In the genomic region with DNA sequence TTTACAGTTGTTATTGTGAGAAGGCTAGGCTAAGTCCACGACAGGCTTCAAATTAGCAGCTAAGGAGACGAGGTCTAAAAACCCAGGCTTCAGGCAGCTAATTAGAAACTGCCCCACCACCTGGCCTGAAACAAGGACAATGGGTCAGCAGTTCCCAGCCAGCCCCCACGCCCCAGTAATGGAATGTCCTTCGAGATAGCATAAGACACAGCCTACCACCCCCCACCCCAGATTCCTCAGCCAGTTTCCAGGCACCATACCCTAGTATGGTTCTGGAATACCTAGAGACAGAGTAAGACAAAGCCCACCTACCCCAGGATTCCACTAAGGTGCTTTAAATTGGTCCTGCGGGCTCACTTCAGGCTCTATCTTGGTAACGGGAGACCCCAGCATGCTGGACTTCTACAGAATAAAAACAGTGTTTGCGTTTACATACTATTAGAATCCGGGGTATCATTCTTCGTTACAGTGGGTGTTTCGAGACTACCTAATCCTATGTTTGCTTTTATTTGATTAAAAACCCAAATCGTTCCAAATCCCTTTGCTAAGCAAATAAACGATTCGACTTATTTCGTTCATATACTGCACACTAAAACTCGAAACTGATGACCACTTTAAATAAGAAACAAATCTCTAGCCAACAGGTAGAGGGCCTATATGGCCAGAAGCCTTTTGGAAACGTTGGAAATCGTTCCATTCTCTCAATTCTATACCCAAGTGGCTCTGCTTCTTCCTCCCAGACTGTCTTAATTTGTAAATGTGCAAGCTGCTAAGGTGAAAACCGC, we compare ENCODE assay signal across 7 mouse cellular contexts. TPM values are rescaled to one million over a fixed set of nuclear protein-coding genes. Genes with fewer than 3 reads are reported as not detected.
DNase-seq lines count a peak whose midpoint lies in the region; ATAC-seq and TF ChIP-seq lines count a peak whose summit lies in the region.

No protein-coding gene starts in this region.

- H3K4me3 ChIP-seq in CH12.LX (replicated peaks in 1 of 3; ENCODE audit: low read depth in 2 of 3, low read length in 2 of 3, poor library complexity in 1 of 3), result peak overlapping the region; percentile 73 to 87 (median 84)
- H3K4me3 ChIP-seq in embryonic fibroblast, embryonic 13.5 days (ENCODE audit: insufficient read depth, low read length), result peak overlapping the region; percentile 63
- peak overlapping the region; percentile 52 for H3K4me3 ChIP-seq in intestine, embryonic 15.5 days (replicated peaks)
- H3K4me3 ChIP-seq in liver, postnatal 0 days (ENCODE audit: low read depth, low read length), result peak overlapping the region; percentile 97

- peak; percentile 24 for DNase-seq in CH12.LX (ENCODE audit: extremely low read depth)
- peak; percentile 62 for DNase-seq in Muller cell, postnatal 12 days (ENCODE audit: inconsistent ontology term)
- DNase-seq in liver, postnatal 0 days, result peak; percentile 43
- DNase-seq in retina, postnatal 1 day, result peak; percentile 67

- TF ChIP-seq CTCF in CH12.LX (conservative IDR thresholded peaks at IDR 0.05 in 1 of 2, IDR thresholded peaks at IDR 0.05 in 1 of 2; ENCODE audit: low read depth in 2 of 2, low read length in 2 of 2), result no peak
- no peak for TF ChIP-seq CTCF in embryonic fibroblast, embryonic 13.5 days (IDR thresholded peaks at IDR 0.05; ENCODE audit: borderline replicate concordance, insufficient read depth, low read length)
- no peak for TF ChIP-seq CTCF in liver, postnatal 0 days (IDR thresholded peaks at IDR 0.05; ENCODE audit: low read depth)

- H3K4me2 ChIP-seq in CH12.LX (ENCODE audit: insufficient read depth, low read depth, poor library complexity, severe bottlenecking), result peak overlapping the region; percentile 60
- H3K4me2 ChIP-seq in intestine, embryonic 15.5 days (replicated peaks), result peak overlapping the region; percentile 52
- peak overlapping the region; percentile 90 for H3K4me2 ChIP-seq in liver, postnatal 0 days (ENCODE audit: low read depth, low read length)

- in situ Hi-C loops in CH12.LX (cut with MboI; ENCODE audit: low pct_ligation_motif_present, low pct_unique_long_range_greater_than_20kb, low sequenced_read_pairs), result no loop called here

- peaks cover 7 to 21% of the 10 kb centered on the region in 2 experiments for H3K36me3 ChIP-seq in CH12.LX (replicated peaks in 1 of 2; ENCODE audit: control insufficient read depth in 1 of 2, insufficient read depth in 1 of 2, low read length in 1 of 2)
- no peaks in the 10 kb centered on the region for H3K36me3 ChIP-seq in intestine, embryonic 15.5 days
- H3K36me3 ChIP-seq in liver, postnatal 0 days (replicated peaks; ENCODE audit: insufficient read depth, low read length), result peaks cover 18% of the 10 kb centered on the region

- no peaks in the 10 kb centered on the region for H3K9me3 ChIP-seq in CH12.LX (replicated peaks; ENCODE audit: low read length)
- H3K9me3 ChIP-seq in intestine, embryonic 15.5 days, result no peaks in the 10 kb centered on the region
- H3K9me3 ChIP-seq in liver, postnatal 0 days (ENCODE audit: low read length), result no peaks in the 10 kb centered on the region

- H3K79me2 ChIP-seq in CH12.LX (replicated peaks; ENCODE audit: control insufficient read depth, extremely low read depth, insufficient read depth, poor library complexity, severe bottlenecking), result peaks cover 38% of the 10 kb centered on the region

- 4% methylated on average over 18 of the region's 18 CpGs for WGBS in intestine, embryonic 15.5 days
- WGBS in liver, postnatal 0 days (ENCODE audit: insufficient replicate concordance), result 8% methylated on average over 18 of the region's 18 CpGs

- peak overlapping the region; percentile 78 for H3K27ac ChIP-seq in CH12.LX (ENCODE audit: insufficient read depth, low read depth)
- H3K27ac ChIP-seq in embryonic fibroblast, embryonic 13.5 days (ENCODE audit: insufficient read depth, low read length), result peak overlapping the region; percentile 95
- peak overlapping the region; percentile 96 for H3K27ac ChIP-seq in intestine, embryonic 15.5 days
- H3K27ac ChIP-seq in liver, postnatal 0 days (ENCODE audit: low read depth), result peak overlapping the region; percentile 98

- no peak for TF ChIP-seq RAD21 in CH12.LX (IDR thresholded peaks at IDR 0.05; ENCODE audit: low read depth, low read length)

- no peak for TF ChIP-seq EP300 in CH12.LX (IDR thresholded peaks at IDR 0.05; ENCODE audit: low read length)
- no peak; the same call in 1 of the 2 replicates for TF ChIP-seq EP300 in liver, postnatal 0 days (IDR thresholded peaks at IDR 0.05; ENCODE audit: low read depth)

- dilution Hi-C loops in CH12.LX (cut with MboI; ENCODE audit: extremely low pct_ligation_motif_present, extremely low pct_unique_long_range_greater_than_20kb, low sequenced_read_pairs), result no loop called here

- peaks cover 5 to 37% of the 10 kb centered on the region in 2 experiments; a peak in 3 of 4 replicates for H3K4me1 ChIP-seq in CH12.LX (ENCODE audit: control insufficient read depth in 1 of 2, insufficient read depth in 2 of 2)
- peaks cover 5% of the 10 kb centered on the region for H3K4me1 ChIP-seq in embryonic fibroblast, embryonic 13.5 days (ENCODE audit: control insufficient read depth, insufficient read depth, low read length)
- H3K4me1 ChIP-seq in intestine, embryonic 15.5 days (replicated peaks), result peaks cover 5% of the 10 kb centered on the region; the same call in 1 of the 2 replicates
- peaks cover 14% of the 10 kb centered on the region for H3K4me1 ChIP-seq in liver, postnatal 0 days (ENCODE audit: insufficient read depth)

- no peak for TF ChIP-seq POLR2A in CH12.LX (IDR thresholded peaks at IDR 0.05; ENCODE audit: low read depth, low read length)
- TF ChIP-seq POLR2A in embryonic fibroblast, embryonic 13.5 days (IDR thresholded peaks at IDR 0.05; ENCODE audit: low read depth, low read length), result no peak

- no peak for ATAC-seq in intestine, embryonic 15.5 days
- no peak for ATAC-seq in liver, postnatal 0 days
- ATAC-seq in activated CD4-positive, CD25-positive, alpha-beta regulatory T cell, adult 4 months, result no peak

- H3K9ac ChIP-seq in CH12.LX (ENCODE audit: insufficient read depth, low read depth), result peak overlapping the region; percentile 98
- H3K9ac ChIP-seq in intestine, embryonic 15.5 days, result peak overlapping the region; percentile 64
- peak overlapping the region; percentile 94 for H3K9ac ChIP-seq in liver, postnatal 0 days (replicated peaks)

- H3K27me3 ChIP-seq in CH12.LX (replicated peaks), result no peaks in the 10 kb centered on the region
- no peaks in the 10 kb centered on the region for H3K27me3 ChIP-seq in intestine, embryonic 15.5 days (replicated peaks)
- no peaks in the 10 kb centered on the region for H3K27me3 ChIP-seq in liver, postnatal 0 days (ENCODE audit: insufficient read depth, low read length)

TF ChIP-seq in CH12.LX, 34 proteins besides CTCF, POLR2A, EP300 and RAD21:
- TF ChIP-seq MAX (IDR thresholded peaks at IDR 0.05; ENCODE audit: low read length) (no peak), TBP (conservative IDR thresholded peaks at IDR 0.05; ENCODE audit: low read depth, low read length) (0 out of 2 replicates have a peak, but pooled peaks have one; percentile 37), MXI1 (IDR thresholded peaks at IDR 0.05; ENCODE audit: low read depth, low read length) (peak; percentile 23; the same call in 1 of the 2 replicates), CHD1 (IDR thresholded peaks at IDR 0.05; ENCODE audit: low read depth, low read length) (peak; percentile 35; the same call in 1 of the 2 replicates)

RNA-seq across cellular contexts. Expression of a gene that starts 1.0 kb away (rescaled TPM):
- total RNA-seq in CH12.LX (2012; rRNA removed) (83.1 and 105 TPM in 2 replicates), CH12.LX (2014; rRNA removed) (229 and 278 TPM in 2 replicates)
- 373 and 540 TPM in 2 replicates for polyA plus RNA-seq in CH12.LX (2012; ENCODE audit: insufficient read length, low read depth)
- polyA plus RNA-seq in embryonic fibroblast, embryonic 13.5 days (2011; ENCODE audit: insufficient read length, low read depth, missing spikeins), result 192 and 279 TPM in 2 replicates
- 280 and 299 TPM in 2 replicates for polyA plus RNA-seq in intestine, embryonic 15.5 days (2015; fragmentation: Nextera tagmentation; extraction: Ambion mirVana)
- 86.9 and 90.7 TPM in 2 replicates for polyA plus RNA-seq in liver, postnatal 0 days (2015; fragmentation: Nextera tagmentation; extraction: Ambion mirVana)
- 100 to 1,000 TPM; 133 to 270 TPM for polyA plus RNA-seq in activated CD4-positive, CD25-positive, alpha-beta regulatory T cell, adult 4 months (2017; shearing (Covaris generic))

RNA-seq across cellular contexts. Expression of a gene that starts 46.3 kb away (rescaled TPM):
- total RNA-seq in CH12.LX (2012; rRNA removed), result 11.6 and 13.9 TPM in 2 replicates
- 21.7 and 23.3 TPM in 2 replicates for total RNA-seq in CH12.LX (2014; rRNA removed)
- 32.6 and 35.5 TPM in 2 replicates for polyA plus RNA-seq in CH12.LX (2012; ENCODE audit: insufficient read length, low read depth)
- 130 and 137 TPM in 2 replicates for polyA plus RNA-seq in embryonic fibroblast, embryonic 13.5 days (2011; ENCODE audit: insufficient read length, low read depth, missing spikeins)
- polyA plus RNA-seq in intestine, embryonic 15.5 days (2015; fragmentation: Nextera tagmentation; extraction: Ambion mirVana), result 89.3 and 93.6 TPM in 2 replicates
- polyA plus RNA-seq in liver, postnatal 0 days (2015; fragmentation: Nextera tagmentation; extraction: Ambion mirVana), result 58.7 and 59.4 TPM in 2 replicates
- polyA plus RNA-seq in activated CD4-positive, CD25-positive, alpha-beta regulatory T cell, adult 4 months (2017; shearing (Covaris generic)), result 10 to 100 TPM; 44.1 to 45.6 TPM
